Mouse (Mus musculus) adipose tissue, adult 10 weeks (tissue): Measurements from ENCODE around the gene Tef. TPM values are rescaled to one million over a fixed set of nuclear protein-coding genes. Genes with fewer than 3 reads are reported as not detected.

Experiments used
- polyA plus RNA-seq: library from polyadenylated mRNA; stranded (reverse); fragments of 350-450 nt; fragmentation: Illumina TruSeq; extraction: RNeasy Lipid Tissue Mini Kit (QIAGEN cat#74804); gene quantifications from one replicate; pipeline ENCODE4 v1.2.3, GENCODE M21; 2014; ENCODE audit warnings: low read depth, low replicate concordance

Tef gene
- 55.8 TPM for polyA plus RNA-seq

DNA sequence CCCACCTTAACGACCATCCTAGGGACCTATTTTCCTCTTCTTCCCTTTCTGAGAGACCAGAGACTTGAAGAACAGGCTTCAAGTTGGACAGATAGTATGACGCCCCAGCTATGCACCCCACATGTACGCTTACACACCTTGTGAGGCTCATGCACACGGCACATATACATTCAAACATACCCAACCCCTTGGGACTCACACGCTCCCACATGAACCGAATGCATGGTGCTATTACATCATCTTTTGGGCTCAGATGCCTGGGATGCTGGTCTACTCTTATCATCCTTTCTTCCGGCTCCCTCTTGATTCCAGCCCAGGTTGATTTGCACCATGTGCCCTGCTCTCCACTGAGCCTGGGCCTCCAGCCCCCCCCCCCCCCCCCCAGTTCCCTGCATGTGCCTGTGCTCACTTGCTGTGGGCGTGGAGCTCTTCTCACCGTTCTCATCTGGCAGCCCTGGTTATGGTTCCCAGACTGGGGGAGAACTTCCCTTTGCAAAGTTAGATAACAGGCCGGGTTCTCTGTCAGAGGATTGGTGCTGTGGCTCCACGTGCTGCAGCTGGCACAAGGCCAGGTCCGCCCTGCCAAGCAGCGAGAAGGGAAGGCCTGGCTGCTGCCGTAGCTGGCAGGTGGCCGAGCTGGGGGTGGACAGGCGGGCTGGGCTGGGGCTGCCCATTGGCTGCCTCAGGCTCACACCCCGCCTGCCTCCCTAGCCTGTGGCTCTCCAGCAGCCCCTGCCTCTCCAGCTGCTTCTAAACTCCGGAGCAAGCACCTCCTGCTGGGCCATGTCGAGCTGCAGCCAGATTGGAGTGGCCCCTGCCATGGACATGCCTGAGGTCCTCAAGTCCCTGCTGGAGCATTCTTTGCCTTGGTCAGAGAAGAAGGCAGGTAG lies at the start of gene Tef:
Tef (plus strand) TSS at position 421 of the 890 bp plus-strand sequence.

DNA sequence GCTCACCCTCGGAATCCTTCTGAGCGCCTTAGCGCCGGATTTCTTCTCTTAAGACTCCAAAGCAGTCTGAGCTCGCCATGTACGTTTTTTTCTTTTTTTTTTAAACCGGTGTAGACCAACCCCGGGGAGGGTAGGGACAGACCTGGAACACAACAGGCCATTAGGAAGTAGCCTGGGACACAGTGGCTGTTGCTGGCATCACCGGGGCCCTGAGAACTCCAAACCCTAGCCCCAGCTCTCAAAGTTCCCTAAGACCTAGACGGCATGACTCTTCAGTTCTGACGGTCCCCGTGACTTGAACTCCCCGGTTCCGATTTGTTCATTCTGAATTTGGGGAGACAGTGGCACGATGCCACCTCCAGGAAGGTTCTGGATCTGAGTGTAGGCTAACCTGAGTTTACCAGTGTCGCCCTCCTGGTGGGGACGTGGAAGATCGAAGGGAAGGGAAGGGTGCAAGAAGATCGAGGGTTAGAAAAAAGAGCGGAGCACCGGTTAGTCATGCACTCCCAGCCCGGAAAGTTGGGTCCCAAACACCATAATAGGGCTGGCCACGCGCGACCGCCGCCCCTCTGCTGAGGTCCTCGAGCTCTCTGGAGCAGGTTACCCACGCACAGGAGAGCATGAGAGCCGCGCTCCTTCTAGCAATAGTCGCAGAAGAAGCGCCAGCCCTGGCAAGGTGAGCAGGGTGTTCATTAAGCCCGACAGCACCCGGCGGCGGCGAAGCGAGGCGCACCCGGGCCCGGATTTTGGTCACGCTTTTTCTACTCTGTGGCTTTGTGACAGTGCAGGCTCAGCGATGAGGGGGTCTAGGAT lies 56.5 kb downstream of the Tef start, which contains the start of gene Tob2:
Tob2 (minus strand) TSS at position 280 of the 813 bp plus-strand sequence.

DNA sequence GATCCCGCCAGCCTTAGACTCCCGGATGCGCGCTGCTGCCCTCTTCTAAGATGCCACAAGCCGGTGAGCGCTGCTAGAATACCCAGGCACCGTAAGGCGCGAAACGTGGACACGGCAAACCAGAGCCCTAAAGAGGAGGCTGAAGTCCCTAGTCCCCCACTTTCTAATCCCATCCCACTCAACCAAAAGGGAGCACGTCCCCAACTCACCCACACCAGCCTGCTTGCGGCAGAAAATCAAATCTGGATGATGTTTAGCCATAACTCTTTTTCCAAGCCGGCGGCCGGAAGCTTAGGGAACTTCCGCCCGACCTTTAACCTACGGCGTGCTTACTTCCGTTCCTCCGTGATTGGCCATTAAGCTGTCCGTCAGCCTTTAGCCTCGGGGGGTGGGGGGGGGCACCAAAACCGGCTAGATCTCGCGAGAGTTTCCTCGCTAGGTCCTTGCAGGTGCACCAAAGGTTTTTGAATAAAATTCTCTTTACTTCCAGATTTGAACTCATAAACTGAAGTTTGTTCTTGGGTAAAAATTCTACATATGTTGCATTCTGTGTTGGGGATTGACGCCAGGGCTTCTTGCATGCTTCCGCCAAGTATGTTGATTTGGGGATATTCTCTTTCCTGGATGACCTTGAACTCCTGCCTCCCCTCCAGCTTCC lies 69.5 kb downstream of the Tef start, which contains the start of gene Phf5a:
Phf5a (minus strand) TSS at position 308 of the 658 bp plus-strand sequence.

DNA sequence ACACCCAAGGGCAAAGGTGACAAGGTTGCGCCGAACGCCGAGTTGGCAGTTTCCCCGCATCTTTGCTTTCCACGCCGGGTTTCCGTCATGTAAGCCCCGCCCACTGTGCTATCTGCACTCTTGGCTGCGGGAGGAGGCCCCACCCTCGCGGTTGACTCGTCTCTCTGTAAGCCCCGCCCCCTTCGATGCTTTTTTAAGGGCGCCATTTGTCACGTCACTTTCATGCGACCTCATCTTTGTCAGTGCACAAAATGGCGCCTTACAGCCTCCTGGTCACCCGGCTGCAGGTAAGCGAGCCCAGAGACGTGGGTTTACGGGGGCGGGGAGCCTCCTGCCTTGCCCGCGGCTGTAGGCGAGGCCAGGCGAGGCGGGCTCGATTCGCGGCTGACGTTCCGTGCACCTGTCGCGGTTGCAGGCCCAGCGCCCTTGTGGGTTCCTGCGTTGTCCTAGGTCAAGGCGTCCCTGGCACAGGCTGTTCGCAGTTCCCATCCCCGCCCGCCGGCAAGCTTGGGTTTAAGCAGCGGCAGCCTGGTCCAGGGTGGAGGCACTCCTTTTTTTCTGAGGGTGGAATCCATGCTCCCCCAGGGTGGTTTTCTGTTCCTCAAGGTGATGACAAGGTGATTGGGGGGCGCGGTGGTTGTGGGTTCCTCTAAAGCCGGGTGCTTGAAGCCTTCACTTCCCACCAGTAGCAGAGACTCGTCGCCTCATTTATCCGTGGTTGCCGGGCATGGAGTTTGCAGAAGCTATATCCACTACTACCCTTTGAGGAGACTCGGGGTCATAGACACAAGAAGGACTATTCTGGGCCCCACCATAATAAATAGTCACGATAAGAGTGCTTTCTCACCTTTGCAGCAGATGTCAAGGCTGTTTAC lies 70.3 kb downstream of the Tef start, which contains the start of gene Aco2:
Aco2 (plus strand) TSS at position 48 of the 875 bp plus-strand sequence.

Other genes with a start within 250 kb of the Tef start
- gene Ep300, start 217.1 kb upstream of the Tef start, polyA plus RNA-seq: 22.4 TPM
- gene L3mbtl2, start 138.5 kb upstream of the Tef start, polyA plus RNA-seq: 14.9 TPM
- 1.8 TPM for gene Chadl, start 105.1 kb upstream of the Tef start, polyA plus RNA-seq
- gene Zc3h7b, start 57.4 kb upstream of the Tef start, polyA plus RNA-seq: 38.4 TPM
- gene Rangap1, start 56.9 kb upstream of the Tef start, polyA plus RNA-seq: 33.2 TPM
- 26.1 TPM for gene Tob2, start 56.4 kb downstream of the Tef start, polyA plus RNA-seq
- 40.8 TPM for gene Phf5a, start 69.5 kb downstream of the Tef start, polyA plus RNA-seq
- 207 TPM for gene Aco2, start 69.9 kb downstream of the Tef start, polyA plus RNA-seq
- gene Polr3h, start 123.8 kb downstream of the Tef start, polyA plus RNA-seq: 16.8 TPM
- 6.1 TPM for gene Csdc2, start 134.3 kb downstream of the Tef start, polyA plus RNA-seq
- 39.8 TPM for gene Pmm1, start 158.5 kb downstream of the Tef start, polyA plus RNA-seq
- 2.9 TPM for gene 1700029P11Rik, start 178.1 kb downstream of the Tef start, polyA plus RNA-seq
- 23.7 TPM for gene Xrcc6, start 185.4 kb downstream of the Tef start, polyA plus RNA-seq
- gene Desi1, start 231.4 kb downstream of the Tef start, polyA plus RNA-seq: 28.8 TPM
- 97.2 TPM for gene Snu13, start 245.2 kb downstream of the Tef start, polyA plus RNA-seq